Mouse (Mus musculus): Measurements from ENCODE around the gene Rin3.

Gene Rin3

DNA sequence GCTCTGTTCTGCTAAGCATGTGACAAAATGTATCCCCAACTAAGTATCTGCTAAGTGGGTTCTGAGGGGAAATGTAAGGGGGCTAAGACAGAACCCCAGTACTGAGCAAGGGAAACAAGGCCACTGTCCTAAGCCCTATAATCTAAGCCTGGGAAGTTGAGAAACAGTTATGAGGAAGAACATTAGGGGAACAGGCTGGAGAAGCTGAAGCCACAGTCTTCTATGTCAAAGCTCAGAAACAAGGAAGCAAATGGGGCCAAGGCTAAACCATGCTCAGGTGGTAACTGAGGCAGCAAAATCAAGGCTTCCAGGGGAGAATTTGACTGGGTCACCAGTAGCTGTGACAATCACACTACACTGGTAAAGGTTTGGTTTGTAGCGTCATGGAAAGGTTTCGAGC is 50.3 kb downstream of the Rin3 start:
- DNase-seq (ENCODE audit: low spot score): no peak

DNA sequence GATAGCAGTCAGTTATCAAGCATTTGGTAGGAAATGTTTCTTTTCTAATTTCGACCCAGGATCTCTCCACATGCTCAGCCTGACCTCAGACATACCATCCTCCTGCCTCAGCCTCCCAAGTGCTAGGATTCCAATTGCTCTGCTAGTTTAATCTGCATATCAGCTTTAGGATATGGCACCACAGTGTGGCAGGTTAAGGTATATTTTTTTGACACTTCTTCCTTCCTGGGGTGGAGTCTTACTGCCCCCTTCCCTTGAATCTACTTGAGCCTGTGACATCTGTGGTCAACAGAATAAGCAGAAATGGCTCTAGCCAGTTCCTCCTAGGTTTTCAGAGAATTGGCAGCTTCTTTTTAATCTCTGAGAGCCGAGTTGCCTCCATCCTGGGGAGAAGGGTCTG is 56.2 kb downstream of the Rin3 start:
- no peak for DNase-seq (ENCODE audit: low spot score)

DNA sequence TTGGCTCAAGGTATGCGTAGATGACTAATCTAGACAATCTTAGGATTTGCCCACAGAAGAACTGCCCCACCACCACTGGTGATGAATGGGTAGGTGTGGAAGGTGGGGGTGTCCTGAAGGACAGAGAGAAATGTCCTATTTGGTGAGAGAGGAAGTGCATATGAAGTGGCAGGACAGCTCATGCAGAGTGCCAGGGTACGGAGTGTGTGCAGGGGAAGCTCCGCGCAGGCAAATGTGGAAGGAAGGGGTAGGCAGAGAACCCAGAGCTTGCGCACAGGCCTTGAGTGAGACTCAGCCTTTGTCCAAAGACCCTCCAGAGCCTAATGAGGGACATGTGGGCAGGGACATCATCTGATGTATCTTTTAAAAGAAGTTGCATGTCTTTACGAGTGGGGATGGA is 57.6 kb downstream of the Rin3 start:
- no peak for DNase-seq (ENCODE audit: low spot score)

DNA sequence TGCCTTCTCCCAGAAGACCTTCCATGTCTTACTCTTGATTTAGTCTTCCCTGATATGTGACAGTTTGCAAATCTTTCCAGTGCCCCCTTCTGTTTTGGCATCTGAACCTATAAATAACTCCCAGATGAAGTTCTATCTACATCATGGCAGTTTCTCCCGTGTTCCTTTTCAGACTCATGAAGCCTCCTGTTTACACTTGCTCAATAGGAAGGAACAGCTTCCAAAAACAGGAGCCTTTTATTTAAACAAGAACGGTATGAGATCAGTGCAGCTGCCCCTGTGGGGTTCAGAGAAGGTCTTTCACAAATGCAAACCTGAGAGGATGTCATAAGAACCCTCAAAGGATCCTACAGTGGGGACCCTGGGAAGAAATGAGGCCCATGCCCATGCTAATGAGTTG is 59.3 kb downstream of the Rin3 start:
- DNase-seq (ENCODE audit: low spot score): no peak

DNA sequence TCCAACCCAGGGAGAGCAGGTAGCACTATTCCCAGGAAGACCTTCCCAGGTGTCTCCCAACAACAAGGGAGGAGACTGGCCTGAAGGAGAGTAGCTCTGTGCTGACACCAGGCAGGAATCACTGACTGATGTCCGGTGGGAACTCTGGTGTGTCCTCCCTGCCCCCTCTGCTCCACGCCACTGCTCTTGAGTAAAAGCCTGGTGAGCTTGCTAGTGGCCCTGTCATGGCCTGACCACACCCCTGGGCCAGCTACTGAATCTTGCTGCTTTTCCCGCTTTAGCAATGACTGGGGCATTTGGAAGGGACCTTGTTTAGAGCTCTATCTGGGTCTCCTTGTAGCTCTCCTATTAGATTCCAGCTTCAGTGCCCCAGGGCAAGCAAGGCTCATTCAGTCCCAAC is 59.8 kb downstream of the Rin3 start:
- no peak for DNase-seq (ENCODE audit: low spot score)

DNA sequence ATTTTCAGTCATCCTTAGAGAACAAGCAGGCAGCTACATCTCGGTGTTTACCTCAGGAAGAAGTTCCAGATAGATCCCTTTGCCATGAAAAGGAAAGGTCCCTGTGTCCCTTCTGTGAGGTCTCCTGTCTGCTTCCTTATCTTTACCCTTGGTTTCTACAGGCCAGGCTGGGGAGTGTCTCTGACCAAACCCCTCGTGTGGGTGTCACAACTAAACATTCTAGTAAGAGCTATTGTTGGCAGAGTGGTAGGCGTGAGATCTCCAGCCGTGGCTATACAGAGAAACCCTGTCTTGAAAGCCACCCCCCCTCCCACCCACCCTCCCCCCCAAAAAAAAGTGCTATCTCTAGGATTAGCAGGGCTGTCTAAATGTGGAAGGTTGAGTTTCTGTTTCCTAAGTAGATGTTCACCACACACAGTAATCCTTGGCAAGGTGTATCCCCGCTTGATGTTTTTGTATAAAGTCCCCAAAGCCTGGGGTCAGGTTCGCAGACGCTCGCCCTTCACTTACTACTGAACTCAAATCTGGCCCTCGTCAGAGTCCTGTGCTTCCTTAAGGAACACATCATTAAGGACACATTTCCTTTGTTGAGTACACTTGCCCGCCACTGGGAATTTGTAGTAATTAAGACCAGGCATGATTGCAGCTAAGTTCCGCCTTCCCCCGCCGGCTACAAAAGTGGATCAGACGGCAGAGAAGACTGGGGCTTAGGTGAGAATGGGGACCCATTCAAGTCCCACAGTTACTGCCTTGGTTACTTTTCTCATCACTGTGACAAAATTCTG is 62.4 kb downstream of the Rin3 start:
- DNase-seq (ENCODE audit: low spot score): no peak

DNA sequence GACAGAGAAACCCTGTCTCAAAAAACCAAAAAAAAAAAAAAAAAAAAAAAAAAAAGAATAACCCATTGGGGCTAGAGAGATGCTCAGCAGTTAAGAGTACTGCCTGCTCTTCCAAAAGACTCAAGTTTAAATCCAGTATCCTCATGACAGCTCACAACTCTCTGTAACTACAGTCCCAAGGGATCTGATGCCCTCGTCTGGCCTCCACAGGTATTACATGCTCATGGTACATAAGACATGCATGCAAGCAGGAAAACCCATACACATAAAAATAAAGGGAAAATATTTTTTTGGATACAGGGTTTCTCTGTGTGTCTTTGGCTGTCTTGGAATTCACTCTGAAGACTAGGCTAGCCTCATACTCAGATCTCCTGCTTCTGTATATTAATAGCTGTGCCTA is 63.7 kb downstream of the Rin3 start:
- DNase-seq (ENCODE audit: low spot score): peak; percentile 77

DNA sequence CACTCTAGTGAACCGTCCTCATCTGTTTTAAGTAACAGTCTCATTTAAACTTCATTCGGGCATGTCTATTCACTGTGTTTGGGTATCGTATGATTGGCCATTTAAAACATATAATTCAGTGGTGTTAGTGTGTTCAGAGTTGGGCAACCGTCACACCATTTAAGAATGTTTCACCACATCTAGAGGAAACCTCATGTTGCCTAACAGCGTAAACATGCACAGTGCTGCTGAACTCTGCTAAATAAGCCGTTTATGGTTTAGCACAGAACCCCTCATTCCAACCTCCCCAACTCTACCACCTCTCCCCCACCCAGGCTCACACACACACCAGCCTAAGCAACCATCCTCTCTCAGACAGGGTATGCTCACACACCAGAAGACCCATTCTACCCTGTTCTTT is 65.6 kb downstream of the Rin3 start:
- DNase-seq (ENCODE audit: low spot score): no peak

DNA sequence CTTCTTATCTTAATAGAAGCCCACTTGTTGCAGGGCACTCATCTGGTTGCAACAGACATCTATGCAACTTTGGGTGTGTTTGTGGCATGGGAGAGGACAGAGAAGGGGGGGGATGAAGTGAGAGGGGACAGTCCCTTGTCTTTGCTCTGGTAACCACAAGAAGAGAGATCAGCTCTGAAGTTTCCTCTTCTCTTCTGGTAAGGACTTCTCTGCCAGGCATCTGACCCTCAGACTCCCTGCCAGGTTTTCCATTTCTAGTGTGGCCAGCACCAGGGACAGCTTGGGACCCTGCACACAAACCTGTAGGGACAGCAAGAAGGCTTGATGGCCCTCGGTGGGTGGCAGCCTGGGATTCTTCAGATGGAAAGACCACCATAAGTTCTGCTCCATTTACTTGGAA is 68.1 kb downstream of the Rin3 start:
- no peak for DNase-seq (ENCODE audit: low spot score)

DNA sequence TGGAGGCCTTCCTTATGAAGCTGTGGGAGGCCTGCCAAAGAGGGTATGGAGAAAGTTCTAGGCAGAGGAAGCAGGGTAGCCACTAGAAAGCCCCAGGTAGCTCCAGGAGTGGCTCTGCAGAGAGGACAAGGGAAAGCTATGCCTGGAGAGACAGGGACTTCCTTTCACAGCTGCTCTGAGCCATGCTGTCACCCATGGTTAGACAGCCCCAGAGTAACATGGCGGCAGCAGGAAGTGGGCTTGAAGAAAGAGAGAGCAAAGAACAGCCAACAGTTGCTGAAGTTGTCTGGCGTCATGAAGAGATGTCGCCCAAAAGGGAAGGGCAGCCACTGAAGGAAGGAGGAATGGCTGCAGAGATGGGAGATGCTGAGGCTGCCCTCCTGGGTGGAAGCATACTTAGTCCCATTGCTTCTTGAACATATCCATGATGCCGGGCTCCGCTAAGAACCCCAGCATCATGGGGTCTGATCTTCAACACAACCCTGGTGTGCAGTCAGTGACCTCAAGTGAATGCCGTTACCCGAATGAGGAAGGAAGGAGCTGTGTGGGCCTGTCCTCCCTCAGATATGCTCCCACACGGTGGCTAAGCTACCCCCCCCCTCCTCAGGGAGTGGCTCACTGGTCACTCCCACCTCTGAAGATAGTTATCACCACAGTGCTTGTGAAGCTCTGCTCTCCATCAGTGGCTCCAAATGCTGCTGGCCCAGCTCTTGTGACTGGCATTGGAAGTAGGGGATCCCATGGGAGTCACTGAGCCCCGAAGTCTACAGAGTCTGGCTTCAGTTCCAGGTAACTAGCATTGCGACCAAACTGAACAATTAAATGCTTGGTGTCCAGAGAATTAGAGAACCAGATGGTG is 71.5 kb downstream of the Rin3 start:
- DNase-seq (ENCODE audit: low spot score): no peak

DNA sequence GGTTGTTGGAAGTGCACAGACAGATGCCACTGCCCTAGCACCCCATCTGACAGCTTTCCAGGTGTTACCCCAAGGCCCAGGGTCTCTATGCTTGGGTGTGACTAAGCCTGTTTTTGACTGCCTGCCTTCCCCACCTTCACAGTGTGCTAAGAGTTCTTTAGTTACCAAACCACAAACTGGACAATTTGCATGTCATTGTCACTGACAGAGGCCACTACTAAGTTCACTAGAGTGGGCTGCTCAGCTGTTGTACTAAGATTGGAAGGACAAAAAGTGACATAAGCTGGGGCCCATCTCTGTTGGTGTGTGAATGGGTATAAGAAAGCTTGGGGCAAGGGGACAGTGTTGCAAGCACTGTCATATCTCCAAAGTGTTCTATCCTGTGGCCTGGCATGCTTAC is 72.9 kb downstream of the Rin3 start:
- no peak for DNase-seq (ENCODE audit: low spot score)

DNA sequence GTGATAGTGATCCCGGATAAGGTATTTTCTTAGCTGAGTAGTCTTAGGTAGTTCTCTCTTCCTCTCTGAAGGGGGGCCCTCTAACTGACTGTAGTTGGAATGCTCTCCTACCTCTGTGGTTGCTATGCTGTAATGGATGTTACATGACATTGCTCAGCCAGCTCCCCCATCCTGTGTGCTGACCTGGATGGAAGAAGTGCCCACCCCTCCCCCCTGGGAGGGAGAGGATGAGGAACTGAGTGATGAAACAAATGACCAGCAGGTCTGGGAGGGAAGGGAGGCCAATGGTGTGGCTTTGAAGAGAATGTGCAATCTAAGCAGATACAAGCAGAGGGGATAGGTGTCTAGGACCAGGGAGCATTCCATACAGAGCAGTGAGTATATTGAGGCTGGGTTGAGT is 73.9 kb downstream of the Rin3 start:
- no peak for DNase-seq (ENCODE audit: low spot score)

DNA sequence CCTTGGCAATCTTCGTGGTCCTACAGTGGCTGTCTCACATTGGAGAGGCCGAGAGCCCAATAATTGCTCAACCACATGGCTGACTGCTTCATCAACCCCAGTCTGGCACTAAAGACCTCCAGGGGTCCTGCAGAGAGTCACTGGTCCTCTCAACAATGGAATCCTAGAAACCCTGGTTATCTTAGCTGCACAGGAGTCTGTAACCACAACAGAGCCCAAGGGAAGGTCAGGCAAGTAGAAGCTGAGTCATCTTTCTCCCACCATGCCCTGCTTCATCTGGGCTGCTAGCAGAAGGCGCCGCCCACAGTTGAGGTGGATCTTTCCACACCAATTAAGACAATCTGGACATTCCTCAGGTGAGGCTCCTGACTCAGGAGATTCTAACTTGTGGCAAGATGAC is 76.5 kb downstream of the Rin3 start:
- no peak for DNase-seq (ENCODE audit: low spot score)

DNA sequence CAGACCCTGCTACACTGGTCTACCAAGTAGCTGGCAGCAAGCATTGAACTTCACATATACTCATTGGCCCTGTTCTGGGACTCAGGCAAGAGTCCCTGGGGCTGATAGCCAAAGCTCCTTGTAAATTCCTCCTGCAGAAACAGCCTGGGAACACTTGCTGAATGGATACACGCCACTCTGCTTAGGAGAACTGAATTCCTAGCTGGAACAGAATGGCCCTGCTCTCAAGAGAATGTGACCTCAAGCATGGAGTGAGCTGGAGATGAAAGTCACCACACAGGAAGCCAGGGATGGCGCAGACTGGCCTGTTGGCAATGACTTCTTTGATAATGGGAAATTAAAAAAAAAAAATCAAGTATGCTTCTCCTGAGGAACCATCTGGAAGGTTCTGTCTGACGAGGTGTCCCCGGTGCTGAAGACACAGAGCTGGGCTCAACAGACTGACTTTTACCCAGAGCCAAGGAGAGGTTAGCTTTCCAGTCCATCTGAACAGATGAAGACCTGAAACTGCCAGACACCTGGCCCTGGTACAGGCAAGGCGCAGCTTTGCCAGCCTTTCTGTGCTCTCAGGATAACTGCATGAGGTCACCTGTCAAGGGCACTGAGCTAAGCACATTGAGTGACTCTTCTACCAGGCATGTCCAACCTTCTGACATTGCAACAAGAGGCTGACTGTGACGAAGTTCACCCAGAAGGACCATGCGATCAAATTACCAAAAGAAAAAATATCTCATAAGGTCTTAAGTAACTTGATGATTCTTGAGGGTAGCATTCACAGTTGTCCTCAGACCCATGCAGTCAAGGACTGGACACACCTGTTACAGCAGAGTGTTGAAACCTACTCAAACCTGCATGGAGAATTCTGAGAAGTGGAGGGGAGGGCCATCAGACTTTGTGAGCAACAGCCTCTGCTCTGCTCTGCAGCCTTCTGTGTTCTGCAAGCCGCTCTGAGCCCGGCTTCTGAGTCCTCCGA is 78.6 kb downstream of the Rin3 start:
- DNase-seq (ENCODE audit: low spot score): no peak

DNA sequence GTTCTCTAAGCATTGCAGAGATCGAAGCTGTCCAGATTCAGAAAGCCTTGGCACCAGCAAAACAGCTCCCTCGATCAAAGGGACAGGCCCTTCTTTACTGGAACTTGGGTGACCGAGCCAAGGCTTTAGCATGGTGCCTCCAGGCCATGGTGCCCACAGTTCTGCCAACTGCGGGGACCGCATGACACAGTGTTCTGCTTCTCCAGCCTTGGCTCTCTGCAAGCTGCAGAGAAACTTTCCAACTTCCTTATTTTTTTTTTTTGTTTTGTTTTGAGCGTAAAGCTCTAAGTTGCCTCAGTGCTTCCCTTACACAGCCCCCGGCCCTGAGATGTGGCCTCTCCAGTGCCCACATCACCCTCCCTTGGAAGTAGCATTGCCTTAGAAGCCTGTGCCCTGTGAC is 82.2 kb downstream of the Rin3 start:
- DNase-seq (ENCODE audit: low spot score): no peak

DNA sequence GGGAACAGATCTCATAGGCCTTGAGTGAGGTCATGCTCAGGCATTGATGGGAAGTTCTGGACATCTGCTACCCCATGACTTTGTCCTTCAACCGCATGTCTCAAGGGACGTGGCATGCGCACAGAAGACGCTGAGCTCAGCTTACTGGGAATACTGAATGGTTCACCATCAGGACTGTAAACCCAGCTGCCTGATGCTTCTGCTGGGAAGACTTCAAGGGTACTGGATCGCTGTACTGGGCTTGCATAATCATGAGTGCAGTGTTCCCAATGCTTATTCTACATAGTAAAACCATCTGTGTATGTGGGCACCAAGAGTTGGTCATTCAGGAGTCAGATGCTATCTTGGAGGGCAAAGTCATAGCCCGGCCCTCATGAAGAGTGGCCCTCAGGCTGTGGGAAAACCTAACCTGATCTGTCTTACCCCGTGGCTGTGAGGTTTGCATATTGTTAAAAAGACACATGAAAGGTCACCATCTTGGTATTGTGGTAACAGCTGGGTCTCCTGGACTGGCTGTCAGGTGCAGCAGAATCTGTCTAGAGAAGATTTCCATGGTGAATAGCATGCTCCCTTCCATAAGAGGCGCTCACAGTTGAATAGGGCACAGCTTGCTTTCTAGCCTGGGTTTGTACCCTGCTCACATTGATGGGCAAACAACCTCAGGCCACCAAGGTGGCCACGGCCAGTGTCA is 83.4 kb downstream of the Rin3 start:
- no peak for DNase-seq (ENCODE audit: low spot score)

DNA sequence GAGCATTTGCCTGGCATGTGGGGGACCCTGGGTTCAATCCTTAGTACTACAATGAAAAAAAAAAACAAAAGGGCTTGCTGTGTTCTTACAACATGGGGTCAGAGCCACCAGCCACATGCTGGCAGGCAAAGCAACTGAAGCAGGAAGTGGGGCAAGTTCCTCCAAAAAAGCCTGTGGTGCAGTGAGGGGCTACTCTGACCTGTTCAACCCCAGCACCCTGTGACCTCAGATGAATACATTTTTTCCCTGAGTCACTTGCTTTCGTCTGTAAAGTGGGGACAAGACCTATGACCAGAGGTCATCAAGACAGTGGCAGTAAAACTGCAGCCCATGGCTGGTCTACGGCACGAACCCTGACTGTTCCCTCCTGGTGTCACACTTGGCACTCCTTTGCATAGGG is 84.2 kb downstream of the Rin3 start:
- DNase-seq (ENCODE audit: low spot score): no peak

DNA sequence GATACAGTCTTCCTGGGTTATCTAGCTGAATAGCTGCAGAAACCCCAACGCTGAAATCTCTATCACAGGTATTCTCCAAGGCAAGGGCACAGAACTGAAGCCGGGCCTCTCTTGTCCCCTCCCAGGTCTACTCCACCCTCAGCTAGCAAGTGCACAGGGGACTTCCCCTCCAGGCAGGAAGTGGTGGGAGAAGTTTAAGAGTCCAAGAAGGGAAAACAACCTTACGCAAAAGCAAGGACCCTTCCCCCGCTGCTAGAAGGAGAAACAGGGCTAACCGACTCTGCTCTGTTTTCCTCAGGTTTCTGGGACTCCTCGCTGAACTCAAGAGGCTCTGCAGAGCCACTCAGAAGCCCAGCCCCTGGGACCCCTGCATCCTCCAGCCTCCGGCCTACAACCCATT is 85.2 kb downstream of the Rin3 start:
- no peak for DNase-seq (ENCODE audit: low spot score)

DNA sequence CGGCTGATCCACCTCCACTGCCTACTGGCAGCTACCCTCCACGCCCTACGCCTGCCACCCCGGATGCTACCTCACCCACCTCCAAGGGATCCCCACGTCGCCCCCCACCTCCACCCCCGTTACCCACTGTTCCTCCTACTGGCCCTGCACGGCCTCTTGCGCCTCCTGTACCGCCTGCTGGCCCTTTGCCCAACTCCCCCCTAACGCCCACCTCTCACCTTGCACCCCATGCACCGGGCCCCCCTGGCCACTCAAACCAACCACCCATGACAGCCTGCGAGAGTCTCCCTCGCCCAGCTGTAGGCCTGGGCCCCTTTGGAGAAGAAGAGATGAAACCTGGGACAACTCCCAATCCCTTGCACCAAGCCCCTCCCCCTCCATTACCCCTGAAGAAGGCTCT is 85.7 kb downstream of the Rin3 start:
- no peak for DNase-seq (ENCODE audit: low spot score)

DNA sequence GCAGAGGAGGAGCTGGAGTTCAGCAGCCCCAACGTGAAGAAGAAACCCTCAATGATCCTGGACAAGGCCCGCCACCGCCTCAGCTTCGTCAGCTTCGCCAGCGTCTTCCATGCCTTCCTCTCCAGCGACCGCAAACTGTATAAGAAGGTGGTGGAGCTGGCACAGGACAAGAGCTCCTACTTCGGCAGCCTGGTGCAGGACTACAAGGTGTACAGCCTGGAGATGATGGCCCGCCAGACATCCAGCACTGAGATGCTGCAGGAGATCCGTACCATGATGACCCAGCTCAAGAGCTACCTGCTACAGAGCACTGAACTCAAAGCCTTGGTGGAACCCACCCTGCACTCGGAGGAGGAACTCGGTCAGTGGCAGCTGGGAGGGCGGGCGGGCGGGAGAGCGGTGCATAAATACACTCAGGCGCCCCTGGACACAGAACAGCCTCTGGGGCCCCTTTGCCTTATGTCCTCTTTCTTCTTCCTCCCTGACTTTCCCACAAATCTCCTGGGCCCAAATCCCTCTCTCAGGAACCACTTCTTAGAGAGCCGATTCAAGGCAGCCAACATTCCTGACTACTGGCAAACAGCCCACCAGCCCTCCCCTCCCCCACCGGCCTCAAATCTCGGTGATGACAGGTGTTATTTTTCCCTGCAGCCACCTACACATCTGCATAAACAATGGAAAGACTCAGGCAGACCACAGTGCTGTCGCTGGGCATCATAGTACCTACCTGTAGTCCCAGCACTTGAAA is 86.8 kb downstream of the Rin3 start:
- DNase-seq (ENCODE audit: low spot score): no peak

DNA sequence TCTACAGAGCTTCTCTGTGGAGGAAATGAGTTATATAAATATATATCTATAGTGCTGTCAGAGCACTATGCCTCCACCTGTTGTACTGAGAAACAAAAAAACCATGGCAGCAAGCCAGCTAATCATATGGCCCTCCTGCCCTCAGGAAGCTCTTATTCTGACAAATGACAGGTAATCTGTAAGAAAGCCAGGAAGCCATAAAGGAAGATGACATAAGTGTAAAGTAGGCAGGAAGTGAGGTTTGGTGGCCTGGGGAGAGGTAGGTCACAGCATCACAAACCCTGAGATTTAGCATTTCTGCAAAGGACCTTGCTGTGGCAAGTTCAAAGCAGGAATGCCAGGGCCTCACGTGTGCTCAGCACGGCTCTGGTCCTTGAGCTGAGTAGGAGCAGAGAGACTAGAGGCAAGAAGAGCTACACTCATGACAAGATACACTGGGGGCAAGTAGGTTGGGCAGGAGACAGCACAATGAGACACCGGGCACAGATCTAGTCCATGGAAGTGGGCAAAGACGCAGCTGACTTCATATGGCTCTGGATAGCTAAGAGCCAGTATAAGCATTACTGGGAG is 88.2 kb downstream of the Rin3 start:
- no peak for DNase-seq (ENCODE audit: low spot score)

Measured in embryo, embryonic 10 days (tissue).